Mouse (Mus musculus) heart, embryonic 11.5 days (tissue): Measurements from ENCODE around the gene Pcsk1n. TPM values are rescaled to one million over a fixed set of nuclear protein-coding genes. Genes with fewer than 3 reads are reported as not detected.

Experiments
- ATAC-seq: fragments of 200-750 bp; cut with Nextera tagmentation; replicated peaks from 2 replicates; pipeline ENCODE4 v1.8.0; 2017; ENCODE audit warnings: moderate library complexity; ENCODE audit not compliant: insufficient number of reproducible peaks, low FRiP score, low TSS enrichment
- H3K27ac ChIP-seq: fragments of 300-500 bp; sonication (generic); 2 replicates; pipeline ENCODE4 v1.5.1; 2014; ENCODE audit warnings: mild to moderate bottlenecking, low read depth, low read length
- H3K27me3 ChIP-seq: fragments of 300-500 bp; sonication (generic); 2 replicates; pipeline ENCODE4 v1.6.1; 2014; ENCODE audit warnings: mild to moderate bottlenecking, low read length, mixed read lengths; ENCODE audit not compliant: control insufficient read depth, insufficient read depth
- H3K36me3 ChIP-seq: fragments of 300-500 bp; sonication (generic); 2 replicates; pipeline ENCODE4 v1.6.1; 2014; ENCODE audit warnings: mild to moderate bottlenecking, low read length, moderate library complexity, mixed read lengths; ENCODE audit not compliant: control insufficient read depth, insufficient read depth
- H3K4me1 ChIP-seq: fragments of 300-500 bp; sonication (generic); 2 replicates; pipeline ENCODE4 v1.6.1; 2014; ENCODE audit warnings: low read length; ENCODE audit not compliant: control insufficient read depth, insufficient read depth
- H3K4me2 ChIP-seq: fragments of 300-500 bp; sonication (generic); 2 replicates; pipeline ENCODE4 v1.6.1; 2014; ENCODE audit warnings: mild to moderate bottlenecking, moderate library complexity
- H3K4me3 ChIP-seq: fragments of 300-500 bp; sonication (generic); 2 replicates; pipeline ENCODE4 v1.5.1; 2014; ENCODE audit warnings: low read depth, low read length
- H3K9ac ChIP-seq: fragments of 300-500 bp; sonication (generic); 2 replicates; pipeline ENCODE4 v1.6.1; 2014; ENCODE audit warnings: mild to moderate bottlenecking, low read depth, low read length, moderate library complexity
- H3K9me3 ChIP-seq: fragments of 300-500 bp; sonication (generic); replicated peaks from 2 replicates; pipeline ENCODE4 v1.6.1; 2016; ENCODE audit warnings: low read length; ENCODE audit not compliant: control insufficient read depth
- WGBS: fragments of 180-500 bp; shearing (Covaris S2); extraction: QIAGEN DNeasy Blood & Tissue Kit; methylation state at CpG from one replicate; pipeline ENCODE4 v1.1.7; 2014; ENCODE audit not compliant: insufficient replicate concordance; 5-methylcytosine and 5-hydroxymethylcytosine counted together
- polyA plus RNA-seq: library from polyadenylated mRNA; unstranded; fragments of >200 nt; fragmentation: Nextera tagmentation; extraction: Ambion mirVana; gene quantifications from 2 replicates; pipeline ENCODE4 v1.2.1, GENCODE M21; 2014

Gene Pcsk1n
- polyA plus RNA-seq, 1 experiment from 2014 or later, result 0.23 TPM

DNA sequence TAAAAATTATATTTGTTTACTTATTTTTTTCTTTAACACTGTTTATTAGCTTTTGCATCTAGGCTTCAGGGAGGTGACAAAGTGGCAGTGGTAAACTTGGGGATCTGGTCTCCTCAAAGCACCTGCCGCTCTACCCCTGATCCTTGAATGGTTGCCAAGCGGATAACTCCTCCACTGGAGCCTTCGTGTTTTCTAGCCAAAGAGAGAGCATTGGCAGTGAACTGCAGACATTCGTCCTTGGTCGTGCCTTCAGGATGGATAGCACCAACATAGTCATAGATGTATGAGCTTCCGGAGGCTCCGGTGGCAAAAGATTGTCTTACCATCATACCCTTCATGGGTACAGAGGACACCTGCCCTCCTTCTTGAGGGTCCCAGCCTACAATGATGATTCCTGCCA lies 30.5 kb downstream of the Pcsk1n start:
- 86% methylated on average over 7 of the region's 7 CpGs for WGBS
- Histone ChIP-seq H3K9ac (no peak overlapping the region), H3K4me1 (no peaks in the 10 kb centered on the region), H3K27me3 (no peaks in the 10 kb centered on the region), H3K36me3 (no peaks in the 10 kb centered on the region), H3K4me3 (no peak overlapping the region), H3K4me2 (no peak overlapping the region), H3K27ac (no peak overlapping the region), H3K9me3 (no peaks in the 10 kb centered on the region)
- ATAC-seq, result no peak

GRCm38 (mm10) chrX:7958868-7959267 lies 39.2 kb downstream of the Pcsk1n start:
- H3K4me1 ChIP-seq, result no peaks in the 10 kb centered on the region

DNA sequence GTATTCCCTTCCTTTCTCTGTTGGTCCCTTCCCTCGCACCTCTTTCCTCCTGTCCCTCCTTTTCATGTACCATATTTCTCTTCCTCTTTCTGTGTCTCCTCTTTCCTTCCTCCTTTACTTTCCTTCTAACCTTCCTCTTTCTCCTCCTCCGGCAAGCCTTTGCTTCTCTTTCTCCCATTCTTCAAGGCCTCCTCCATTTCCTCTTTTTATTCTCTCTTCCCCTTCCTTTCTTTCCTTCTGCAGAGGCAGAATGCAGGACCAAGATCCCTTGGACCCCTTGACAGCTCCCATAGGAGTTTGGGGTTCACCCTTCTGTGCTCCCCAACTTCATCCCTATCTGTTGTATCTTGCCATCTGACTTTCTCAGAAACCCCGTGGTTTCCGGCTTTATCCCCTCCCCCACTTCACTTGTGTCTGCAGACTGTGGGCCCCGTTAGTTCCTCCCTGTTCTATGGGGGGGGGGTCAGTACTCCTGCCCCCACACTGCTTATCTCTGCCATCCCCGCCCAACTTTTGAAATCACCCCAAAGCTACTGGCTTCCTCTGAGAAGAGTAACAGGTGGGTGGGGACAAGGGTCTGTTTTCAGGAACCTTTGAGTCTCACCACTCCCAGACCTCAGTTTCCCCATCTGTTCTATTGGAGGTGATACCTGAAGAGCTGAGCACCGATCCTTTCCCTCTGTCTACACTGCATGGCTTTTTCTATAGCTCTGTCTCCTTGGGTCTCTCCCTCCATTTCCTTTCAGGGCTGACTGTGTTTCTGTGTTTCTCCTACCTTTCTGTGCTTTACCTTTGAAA lies 44.4 kb downstream of the Pcsk1n start:
- 58% methylated on average over 7 of the region's 7 CpGs for WGBS
- no peaks in the 10 kb centered on the region; the same call in 1 of the 2 replicates for H3K27me3 ChIP-seq
- no peaks in the 10 kb centered on the region for H3K9me3 ChIP-seq
- no peak overlapping the region for H3K9ac ChIP-seq
- H3K4me3 ChIP-seq, result no peak overlapping the region
- H3K4me2 ChIP-seq, result peak overlapping the region; percentile 31
- H3K27ac ChIP-seq, result no peak overlapping the region
- H3K4me1 ChIP-seq, result no peaks in the 10 kb centered on the region
- no peak for ATAC-seq
- no peaks in the 10 kb centered on the region for H3K36me3 ChIP-seq

More at GRCm38 (mm10) chrX:7958868-7959267, 39.2 kb downstream of the Pcsk1n start:
- no peak overlapping the region for H3K27ac ChIP-seq
- no peak overlapping the region for H3K4me3 ChIP-seq
- ATAC-seq, result no peak
- WGBS, result 90% methylated on average over 9 of the region's 9 CpGs
- H3K9ac ChIP-seq, result no peak overlapping the region
- no peaks in the 10 kb centered on the region for H3K9me3 ChIP-seq
- H3K36me3 ChIP-seq, result no peaks in the 10 kb centered on the region
- H3K27me3 ChIP-seq, result no peaks in the 10 kb centered on the region; the same call in 1 of the 2 replicates
- no peak overlapping the region for H3K4me2 ChIP-seq

DNA sequence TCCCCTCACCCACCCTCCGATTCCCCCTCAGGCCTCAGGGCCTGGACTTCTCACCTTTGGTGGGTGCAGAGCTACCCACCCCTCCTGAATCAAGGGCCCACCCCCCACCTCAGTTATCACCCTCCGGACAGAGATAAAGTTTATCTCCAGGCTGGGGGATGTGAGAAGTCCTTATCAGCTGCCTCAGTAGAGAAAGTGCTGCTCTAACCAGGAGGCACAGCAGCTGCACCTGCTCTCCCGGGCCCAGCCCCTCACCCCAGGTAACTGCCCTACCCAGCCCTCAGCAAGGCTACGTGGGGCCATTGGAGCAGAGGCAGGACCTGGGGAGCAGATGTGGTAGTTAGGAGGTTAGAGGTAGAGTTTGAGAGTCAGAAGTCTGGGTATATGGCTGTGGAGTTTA lies 46.5 kb downstream of the Pcsk1n start:
- H3K36me3 ChIP-seq, result no peaks in the 10 kb centered on the region
- 31% methylated on average over 4 of the region's 4 CpGs for WGBS
- no peaks in the 10 kb centered on the region; the same call in 1 of the 2 replicates for H3K4me1 ChIP-seq
- H3K9me3 ChIP-seq, result no peaks in the 10 kb centered on the region
- no peak overlapping the region for H3K27ac ChIP-seq
- H3K4me2 ChIP-seq, result no peak overlapping the region
- H3K9ac ChIP-seq, result no peak overlapping the region
- peak overlapping the region; percentile 29 for H3K4me3 ChIP-seq
- no peak for ATAC-seq
- no peaks in the 10 kb centered on the region for H3K27me3 ChIP-seq

GRCm38 (mm10) chrX:7967596-7968201 lies 48.1 kb downstream of the Pcsk1n start:
- Histone ChIP-seq H3K4me1 (no peaks in the 10 kb centered on the region; the same call in 1 of the 2 replicates), H3K9ac (no peak overlapping the region), H3K4me2 (peak overlapping the region; percentile 9; the same call in 1 of the 2 replicates), H3K9me3 (no peaks in the 10 kb centered on the region), H3K27ac (no peak overlapping the region), H3K27me3 (no peaks in the 10 kb centered on the region), H3K4me3 (peak overlapping the region; percentile 29), H3K36me3 (no peaks in the 10 kb centered on the region)
- peak; percentile 86 for ATAC-seq
- 63% methylated on average over 7 of the region's 9 CpGs for WGBS

- H3K4me1 ChIP-seq, result no peaks in the 10 kb centered on the region; the same call in 1 of the 2 replicates
- no peaks in the 10 kb centered on the region for H3K36me3 ChIP-seq
- H3K4me3 ChIP-seq, result no peak overlapping the region
- H3K9me3 ChIP-seq, result no peaks in the 10 kb centered on the region
- peak; percentile 68; the same call in 1 of the 2 replicates for ATAC-seq
- no peak overlapping the region for H3K9ac ChIP-seq
- H3K4me2 ChIP-seq, result peak overlapping the region; percentile 9; the same call in 1 of the 2 replicates
- WGBS, result 48% methylated on average over 8 of the region's 8 CpGs
- H3K27ac ChIP-seq, result no peak overlapping the region
- H3K27me3 ChIP-seq, result no peaks in the 10 kb centered on the region
Observed at GRCm38 (mm10) chrX:7968226-7968625, 48.6 kb downstream of the Pcsk1n start.

- H3K4me3 ChIP-seq, result no peak overlapping the region
- H3K9ac ChIP-seq, result no peak overlapping the region
- H3K9me3 ChIP-seq, result no peaks in the 10 kb centered on the region
- no peaks in the 10 kb centered on the region for H3K36me3 ChIP-seq
- no peaks in the 10 kb centered on the region for H3K27me3 ChIP-seq
- H3K27ac ChIP-seq, result peak overlapping the region; percentile 46; the same call in 1 of the 2 replicates
- H3K4me2 ChIP-seq, result no peak overlapping the region; the same call in 1 of the 2 replicates
- 74% methylated on average over 3 of the region's 3 CpGs for WGBS
- no peak for ATAC-seq
- H3K4me1 ChIP-seq, result no peaks in the 10 kb centered on the region; the same call in 1 of the 2 replicates
Observed at GRCm38 (mm10) chrX:7968899-7969298, 49.3 kb downstream of the Pcsk1n start.

GRCm38 (mm10) chrX:7971292-7971691 lies 51.7 kb downstream of the Pcsk1n start:
- Histone ChIP-seq H3K4me1 (no peaks in the 10 kb centered on the region; the same call in 1 of the 2 replicates), H3K9me3 (no peaks in the 10 kb centered on the region), H3K27me3 (no peaks in the 10 kb centered on the region), H3K9ac (no peak overlapping the region), H3K27ac (no peak overlapping the region; the same call in 1 of the 2 replicates), H3K36me3 (no peaks in the 10 kb centered on the region), H3K4me2 (no peak overlapping the region), H3K4me3 (no peak overlapping the region)
- ATAC-seq, result peak; percentile 83
- WGBS, result 41% methylated on average over 4 of the region's 4 CpGs
